Mouse (Mus musculus) MEL (cell line): Measurements from ENCODE around the gene Cyb5d2.

Source experiments
- CTCF ChIP-seq, 3 experiments: IDR thresholded peaks in 2 of 3; conservative IDR thresholded peaks in 1 of 3; 2 replicates each; pipeline ENCODE4 v1.5.1; 2011 to 2012; ENCODE audit warnings: low read length in 3 of 3, low read depth in 2 of 3, mild to moderate bottlenecking in 2 of 3, improper control_type of control experiment in 1 of 3, inconsistent platforms in 1 of 3, mixed read lengths in 1 of 3, moderate library complexity in 1 of 3; ENCODE audit not compliant: control insufficient read depth in 1 of 3, insufficient read depth in 1 of 3, poor library complexity in 1 of 3, severe bottlenecking in 1 of 3
- E2F4 ChIP-seq: IDR thresholded peaks from 2 replicates; pipeline ENCODE4 v1.6.1; 2011; ENCODE audit warnings: low read depth, low read length, improper control_type of control experiment, borderline replicate concordance
- EP300 ChIP-seq, 2 experiments: IDR thresholded peaks; 2 replicates each; pipeline ENCODE4 v1.6.1; 2011; ENCODE audit warnings: improper control_type of control experiment in 2 of 2, low read length in 2 of 2, low read depth in 1 of 2, mild to moderate bottlenecking in 1 of 2
- MAX ChIP-seq: IDR thresholded peaks from 2 replicates; pipeline ENCODE4 v1.6.1; 2011; ENCODE audit warnings: low read length, improper control_type of control experiment
- NRF1 ChIP-seq: IDR thresholded peaks from 2 replicates; pipeline ENCODE4 v1.6.1; 2014; ENCODE audit warnings: low read depth, mild to moderate bottlenecking, inconsistent platforms, low read length, improper control_type of control experiment, moderate library complexity; ENCODE audit not compliant: poor library complexity, insufficient read depth, severe bottlenecking
- POLR2A ChIP-seq, 2 experiments: IDR thresholded peaks; 2 replicates each; pipeline ENCODE4 v1.6.1; 2011 to 2012; ENCODE audit warnings: low read length in 2 of 2, mild to moderate bottlenecking in 2 of 2, control low read depth in 1 of 2, improper control_type of control experiment in 1 of 2, low read depth in 1 of 2, moderate library complexity in 1 of 2; ENCODE audit not compliant: control insufficient read depth in 1 of 2, insufficient read depth in 1 of 2, poor library complexity in 1 of 2
- RAD21 ChIP-seq: IDR thresholded peaks from 2 replicates; pipeline ENCODE4 v1.6.1; 2011; ENCODE audit warnings: mild to moderate bottlenecking, low read depth, low read length, improper control_type of control experiment
- SIN3A ChIP-seq: IDR thresholded peaks from 2 replicates; pipeline ENCODE4 v1.6.1; 2012; ENCODE audit warnings: low read length, improper control_type of control experiment, inconsistent platforms
- UBTF ChIP-seq: IDR thresholded peaks from 2 replicates; pipeline ENCODE4 v1.6.1; 2012; ENCODE audit warnings: low read depth, mild to moderate bottlenecking, inconsistent platforms, low read length, improper control_type of control experiment, moderate library complexity, borderline replicate concordance; ENCODE audit not compliant: insufficient read depth
- USF1 ChIP-seq: IDR thresholded peaks from 2 replicates; pipeline ENCODE4 v1.6.1; 2014; ENCODE audit warnings: low read depth, mild to moderate bottlenecking, inconsistent platforms, low read length, improper control_type of control experiment, moderate library complexity
- ZMIZ1 ChIP-seq: IDR thresholded peaks from 2 replicates; pipeline ENCODE4 v1.6.1; 2012; ENCODE audit warnings: low read depth, mild to moderate bottlenecking, inconsistent platforms, low read length, improper control_type of control experiment, moderate library complexity

- peak in 1 of 2 experiments; percentile 16; a peak in 1 of 4 replicates for TF ChIP-seq POLR2A (IDR thresholded peaks at IDR 0.05; ENCODE audit: control insufficient read depth in 1 of 2, insufficient read depth in 1 of 2, low read depth in 1 of 2, low read length in 2 of 2, poor library complexity in 1 of 2)
- TF ChIP-seq E2F4, result no peak
- no peak for TF ChIP-seq MAX
- no peak for TF ChIP-seq RAD21
- no peak for TF ChIP-seq CTCF (IDR thresholded peaks at IDR 0.05 in 2 of 3, conservative IDR thresholded peaks at IDR 0.05 in 1 of 3; ENCODE audit: control insufficient read depth in 1 of 3, insufficient read depth in 1 of 3, low read depth in 2 of 3, low read length in 3 of 3, poor library complexity in 1 of 3, severe bottlenecking in 1 of 3)
- no peak for TF ChIP-seq UBTF
- TF ChIP-seq NRF1, result no peak
- TF ChIP-seq SIN3A, result no peak
- TF ChIP-seq EP300 (IDR thresholded peaks at IDR 0.05; ENCODE audit: low read depth in 1 of 2, low read length in 2 of 2), result no peak
- TF ChIP-seq USF1, result no peak
- no peak; the same call in 1 of the 2 replicates for TF ChIP-seq ZMIZ1
Measured at GRCm38 (mm10) chr11:72770816-72771215, 25.1 kb downstream of the Cyb5d2 start.
